7 mouse cellular contexts compared by ENCODE assay signal in the genomic region with DNA sequence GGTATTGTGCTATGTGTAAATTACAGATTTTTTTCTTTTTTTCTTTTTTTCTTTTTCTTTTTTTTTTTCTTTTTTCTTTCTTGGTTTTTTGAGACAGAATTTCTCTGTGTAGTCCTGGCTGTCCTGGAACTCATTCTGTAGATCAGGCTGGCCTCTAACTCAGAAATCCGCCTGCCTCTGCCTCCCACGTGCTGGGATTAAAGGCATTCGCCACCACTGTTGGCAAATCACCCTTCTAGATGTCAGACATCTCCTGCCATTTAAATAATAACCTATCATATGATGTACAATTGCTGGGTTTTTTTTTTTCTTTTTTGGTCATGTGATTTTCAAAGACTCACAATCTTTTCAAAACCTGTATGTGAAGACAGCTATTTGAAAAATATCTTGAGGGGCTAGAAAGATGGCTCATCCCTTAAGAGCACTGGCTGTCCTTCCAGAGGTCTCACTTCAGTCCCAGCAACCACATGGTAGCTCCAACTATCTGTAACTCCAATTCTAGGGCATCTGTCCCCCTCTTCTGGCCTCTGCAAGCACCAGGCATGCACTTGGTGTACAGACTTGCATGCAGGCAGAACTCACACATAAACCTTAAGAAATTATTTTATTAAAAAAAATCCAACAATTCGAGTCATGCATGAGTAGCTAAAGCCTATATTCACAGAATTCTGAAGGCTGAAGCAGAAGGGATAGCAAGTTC. TPM values are rescaled to one million over a fixed set of nuclear protein-coding genes. Genes with fewer than 3 reads are reported as not detected.
DNase-seq lines count a peak whose midpoint lies in the region; ATAC-seq and TF ChIP-seq lines count a peak whose summit lies in the region.

No protein-coding gene starts in this region.

- H3K9ac ChIP-seq in liver, adult 2 months (ENCODE audit: low read depth, low read length), result no peak overlapping the region
- H3K9ac ChIP-seq in hindbrain, embryonic 14.5 days, result peak overlapping the region; percentile 100; the same call in 1 of the 2 replicates
- H3K9ac ChIP-seq in midbrain, embryonic 16.5 days (ENCODE audit: low read depth, low read length), result no peak overlapping the region

- H3K4me3 ChIP-seq in liver, adult 2 months (ENCODE audit: insufficient read depth, low read depth, low read length), result no peak overlapping the region
- H3K4me3 ChIP-seq in bone marrow, adult 2 months (replicated peaks; ENCODE audit: control insufficient read depth, low read depth, low read length), result no peak overlapping the region
- H3K4me3 ChIP-seq in hindbrain, embryonic 14.5 days (replicated peaks; ENCODE audit: low read length), result peak overlapping the region; percentile 100; the same call in 1 of the 2 replicates
- H3K4me3 ChIP-seq in midbrain, embryonic 16.5 days (ENCODE audit: low read depth, low read length), result no peak overlapping the region

- 83% methylated on average over 4 of the region's 4 CpGs for WGBS in liver, adult 2 months
- 80% methylated on average over 4 of the region's 4 CpGs for WGBS in bone marrow, adult 2 months
- WGBS in hindbrain, embryonic 14.5 days, result 82% methylated on average over 4 of the region's 4 CpGs
- whole genome bisulfite sequencing in midbrain, embryonic 16.5 days, result 78% methylated on average over 4 of the region's 4 CpGs

- peak; percentile 15; the same call in 1 of the 2 replicates for TF ChIP-seq CTCF in liver, adult 2 months (IDR thresholded peaks at IDR 0.05; ENCODE audit: low read depth, low read length)
- peak; percentile 37; the same call in 1 of the 2 replicates for TF ChIP-seq CTCF in bone marrow, adult 2 months (IDR thresholded peaks at IDR 0.05; ENCODE audit: control insufficient read depth, insufficient read depth, low read length)

- no peaks in the 10 kb centered on the region for H3K27me3 ChIP-seq in liver, adult 2 months (ENCODE audit: control insufficient read depth, insufficient read depth, low read length)
- no peaks in the 10 kb centered on the region for H3K27me3 ChIP-seq in hindbrain, embryonic 14.5 days (ENCODE audit: control insufficient read depth, insufficient read depth, low read length)
- no peaks in the 10 kb centered on the region for H3K27me3 ChIP-seq in midbrain, embryonic 16.5 days (ENCODE audit: control insufficient read depth, insufficient read depth, low read depth, low read length)

- H3K36me3 ChIP-seq in liver, adult 2 months (ENCODE audit: control insufficient read depth, insufficient read depth, low read length), result no peaks in the 10 kb centered on the region
- no peaks in the 10 kb centered on the region for H3K36me3 ChIP-seq in hindbrain, embryonic 14.5 days (replicated peaks; ENCODE audit: control insufficient read depth, insufficient read depth)
- no peaks in the 10 kb centered on the region for H3K36me3 ChIP-seq in midbrain, embryonic 16.5 days (ENCODE audit: control insufficient read depth, insufficient read depth, low read length)

- peak overlapping the region; percentile 53 for H3K4me2 ChIP-seq in hindbrain, embryonic 14.5 days (replicated peaks)
- H3K4me2 ChIP-seq in midbrain, embryonic 16.5 days (ENCODE audit: low read length), result peak overlapping the region; percentile 14; the same call in 1 of the 2 replicates

- no peak overlapping the region for H3K27ac ChIP-seq in liver, adult 2 months (replicated peaks; ENCODE audit: insufficient read depth, low read depth, low read length)
- H3K27ac ChIP-seq in bone marrow, adult 2 months (ENCODE audit: control insufficient read depth, insufficient read depth, low read depth, low read length, poor library complexity), result no peak overlapping the region
- no peak overlapping the region for H3K27ac ChIP-seq in hindbrain, embryonic 14.5 days
- no peak overlapping the region for H3K27ac ChIP-seq in midbrain, embryonic 16.5 days (ENCODE audit: low read length)

- DNase-seq in liver, adult 2 months (ENCODE audit: extremely low read depth, low read depth, low spot score), result peak; percentile 25
- DNase-seq in liver, result no peak
- DNase-seq in hindbrain, embryonic 14.5 days (ENCODE audit: low spot score), result no peak
- DNase-seq in layer of hippocampus, adult 9-10 months (ENCODE audit: low spot score), result no peak
- DNase-seq in gastrocnemius, postnatal 4 days (ENCODE audit: low spot score in 2 of 2), result no peak

- H3K79me2 ChIP-seq in liver, adult 2 months (ENCODE audit: control insufficient read depth, insufficient read depth, low read length), result peaks cover 11% of the 10 kb centered on the region

- no peak for ATAC-seq in hindbrain, embryonic 14.5 days (ENCODE audit: low FRiP score)
- ATAC-seq in midbrain, embryonic 16.5 days, result no peak

- TF ChIP-seq POLR2A in liver, adult 2 months (IDR thresholded peaks at IDR 0.05; ENCODE audit: extremely low read depth, insufficient read depth, low read length), result no peak
- no peak for TF ChIP-seq POLR2A in bone marrow, adult 2 months (IDR thresholded peaks at IDR 0.05; ENCODE audit: borderline replicate concordance, control insufficient read depth, low read depth, low read length)

- peaks cover 2% of the 10 kb centered on the region; the same call in 1 of the 2 replicates for H3K4me1 ChIP-seq in liver, adult 2 months (ENCODE audit: control insufficient read depth, insufficient read depth, low read length)
- H3K4me1 ChIP-seq in bone marrow, adult 2 months (ENCODE audit: control insufficient read depth, insufficient read depth, low read length), result no peaks in the 10 kb centered on the region; the same call in 1 of the 2 replicates
- peaks cover 19% of the 10 kb centered on the region for H3K4me1 ChIP-seq in hindbrain, embryonic 14.5 days (replicated peaks; ENCODE audit: control insufficient read depth, insufficient read depth, low read length)
- peaks cover 9% of the 10 kb centered on the region for H3K4me1 ChIP-seq in midbrain, embryonic 16.5 days (ENCODE audit: control insufficient read depth, insufficient read depth, low read length)

- H3K9me3 ChIP-seq in hindbrain, embryonic 14.5 days (ENCODE audit: control insufficient read depth, low read length), result no peaks in the 10 kb centered on the region
- H3K9me3 ChIP-seq in midbrain, embryonic 16.5 days (replicated peaks; ENCODE audit: control insufficient read depth, low read length, poor library complexity, severe bottlenecking), result no peaks in the 10 kb centered on the region

RNA-seq across cellular contexts. Expression of a gene that starts 2.3 kb away (rescaled TPM):
- 16.7 and 17.1 TPM in 2 replicates for total RNA-seq in liver, adult 2 months (2014; rRNA removed)
- 5.1 and 5.9 TPM in 2 replicates for polyA plus RNA-seq in liver, adult 2 months (2012; rRNA removed)
- 16.4 and 17.2 TPM in 2 replicates for polyA plus RNA-seq in bone marrow, adult 2 months (2011; ENCODE audit: insufficient read depth, insufficient read length, low replicate concordance, missing spikeins)
- polyA plus RNA-seq in hindbrain, embryonic 14.5 days (2014; fragmentation: Nextera tagmentation; extraction: Ambion mirVana), result 42.0 and 43.7 TPM in 2 replicates
- 28.1 and 29.7 TPM in 2 replicates for polyA plus RNA-seq in midbrain, embryonic 16.5 days (2015; fragmentation: Nextera tagmentation; extraction: Ambion mirVana)
- total RNA-seq in gastrocnemius, postnatal 4 days (2021), result 10 to 100 TPM; 53.3 to 59.6 TPM
